Mouse (Mus musculus) liver, postnatal 0 days (tissue): ENCODE measurements at regions not wholly inside any gene's neighbourhood (a gene's known extent, or its start where the extent isn't known, plus 50 kb on each side); places are given as distances from the start of the nearest gene placed in this dataset.

ENCODE experiments used
- ATAC-seq: fragments of 200-750 bp; cut with Nextera tagmentation; 2 replicates; pipeline ENCODE4 v1.8.0; 2017; ENCODE audit warnings: mild to moderate bottlenecking, moderate library complexity
- DNase-seq: peaks from one replicate; pipeline ENCODE4 v3.0.0-alpha.2; 2016
- H3K27ac ChIP-seq: fragments of 300-500 bp; sonication (generic); 2 replicates; pipeline ENCODE4 v1.5.1; 2014; ENCODE audit warnings: antibody characterized with exemption, moderate library complexity, mild to moderate bottlenecking, low read depth
- H3K27me3 ChIP-seq: fragments of 300-500 bp; sonication (generic); 2 replicates; pipeline ENCODE4 v1.6.1; 2014; ENCODE audit warnings: low read length, control low read depth, mixed read lengths; ENCODE audit not compliant: insufficient read depth
- H3K36me3 ChIP-seq: fragments of 300-500 bp; sonication (generic); replicated peaks from 2 replicates; pipeline ENCODE4 v1.6.1; 2014; ENCODE audit warnings: mild to moderate bottlenecking, control low read depth, low read length, moderate library complexity, mixed read lengths; ENCODE audit not compliant: insufficient read depth
- H3K4me1 ChIP-seq: fragments of 300-500 bp; sonication (generic); 2 replicates; pipeline ENCODE4 v1.6.1; 2014; ENCODE audit warnings: antibody characterized with exemption, mild to moderate bottlenecking, control low read depth; ENCODE audit not compliant: insufficient read depth
- H3K4me2 ChIP-seq: fragments of 300-500 bp; sonication (generic); 2 replicates; pipeline ENCODE4 v1.6.1; 2014; ENCODE audit warnings: low read depth, mild to moderate bottlenecking, low read length, moderate library complexity, mixed read lengths
- H3K4me3 ChIP-seq: fragments of 300-500 bp; sonication (generic); 2 replicates; pipeline ENCODE4 v1.5.1; 2014; ENCODE audit warnings: low read depth, low read length
- H3K9ac ChIP-seq: fragments of 300-500 bp; sonication (generic); replicated peaks from 2 replicates; pipeline ENCODE4 v1.6.1; 2014; ENCODE audit warnings: mild to moderate bottlenecking, moderate library complexity
- H3K9me3 ChIP-seq: fragments of 300-500 bp; sonication (generic); 2 replicates; pipeline ENCODE4 v1.6.1; 2016; ENCODE audit warnings: mild to moderate bottlenecking, control low read depth, low read length, mixed read lengths
- CTCF ChIP-seq: sonication (generic); IDR thresholded peaks from 2 replicates; pipeline ENCODE4 v1.5.1; 2016; ENCODE audit warnings: antibody characterized with exemption, low read depth
- EP300 ChIP-seq: IDR thresholded peaks from 2 replicates; pipeline ENCODE4 v1.6.1; 2016; ENCODE audit warnings: antibody characterized with exemption, low read depth, mild to moderate bottlenecking
- WGBS: fragments of 180-500 bp; shearing (Covaris S2); extraction: QIAGEN DNeasy Blood & Tissue Kit; methylation state at CpG from one replicate; pipeline ENCODE4 v1.1.7; 2014; ENCODE audit not compliant: insufficient replicate concordance; 5-methylcytosine and 5-hydroxymethylcytosine counted together

DNA sequence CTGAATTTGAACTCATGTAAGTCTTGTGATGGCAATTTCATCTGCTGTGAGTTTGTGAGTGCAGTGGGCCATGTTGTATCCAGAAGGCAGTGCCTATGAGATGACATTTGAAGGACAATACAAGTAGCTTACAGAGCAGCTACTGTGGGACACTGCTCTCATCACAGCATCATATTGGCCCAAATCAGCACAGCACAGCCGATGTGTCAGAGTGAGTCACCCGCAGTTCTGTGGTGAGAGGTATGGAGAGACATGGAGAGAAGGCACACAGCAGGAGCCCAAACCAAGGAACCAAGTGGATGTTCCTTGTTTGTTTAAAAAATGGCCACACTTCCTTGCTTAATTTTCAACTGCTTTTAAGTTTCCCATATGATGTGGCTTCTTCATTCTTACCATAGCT, 617.3 kb downstream of the Tmem132b start:
- Histone ChIP-seq H3K9me3 (no peaks in the 10 kb centered on the region), H3K4me3 (no peak overlapping the region), H3K27me3 (no peaks in the 10 kb centered on the region), H3K4me2 (no peak overlapping the region), H3K9ac (no peak overlapping the region), H3K4me1 (no peaks in the 10 kb centered on the region), H3K36me3 (no peaks in the 10 kb centered on the region), H3K27ac (no peak overlapping the region)
- 85% methylated on average over 2 of the region's 2 CpGs for WGBS
- no peak for DNase-seq
- ATAC-seq, result no peak
- TF ChIP-seq CTCF (no peak), EP300 (no peak)

DNA sequence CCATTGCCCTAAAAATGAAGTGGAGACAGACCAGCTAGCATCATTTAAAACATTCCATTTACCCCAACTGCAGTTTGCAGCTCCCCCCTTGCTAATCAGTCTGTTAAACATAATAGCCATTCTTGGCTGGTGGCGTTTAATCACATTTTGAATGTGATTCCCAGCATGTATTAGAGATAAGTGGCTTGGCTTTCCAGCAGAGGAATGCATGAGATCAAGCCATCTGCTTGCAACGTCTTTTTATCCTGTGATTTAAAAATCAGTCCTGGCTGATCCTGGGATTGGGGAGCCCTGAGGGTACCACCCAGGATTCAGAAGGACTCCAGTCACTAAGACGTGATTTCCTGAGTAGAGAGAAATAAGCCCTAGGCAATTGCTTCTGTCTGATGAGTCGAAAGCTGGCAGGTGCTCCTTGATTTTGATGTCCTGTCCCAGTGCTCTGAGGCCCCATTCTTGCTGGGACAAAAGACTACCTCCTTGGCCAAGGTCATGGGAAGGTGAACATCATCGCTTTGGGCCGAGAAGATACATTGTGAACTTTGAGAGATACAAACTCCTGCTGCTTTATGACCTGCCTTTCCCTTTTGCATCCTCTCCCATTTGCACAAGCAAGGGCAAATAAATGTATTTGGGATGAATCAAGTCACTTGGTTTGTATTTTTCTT, 623.8 kb downstream of the Tmem132b start:
- no peak overlapping the region for H3K4me2 ChIP-seq
- H3K36me3 ChIP-seq, result no peaks in the 10 kb centered on the region
- 55% methylated on average over 6 of the region's 6 CpGs for WGBS
- no peaks in the 10 kb centered on the region; the same call in 1 of the 2 replicates for H3K9me3 ChIP-seq
- ATAC-seq (no peak), DNase-seq (no peak)
- no peak for TF ChIP-seq EP300
- TF ChIP-seq CTCF, result no peak
- no peaks in the 10 kb centered on the region for H3K27me3 ChIP-seq
- no peak overlapping the region for H3K27ac ChIP-seq
- H3K9ac ChIP-seq, result no peak overlapping the region
- H3K4me3 ChIP-seq, result no peak overlapping the region
- no peaks in the 10 kb centered on the region for H3K4me1 ChIP-seq

DNA sequence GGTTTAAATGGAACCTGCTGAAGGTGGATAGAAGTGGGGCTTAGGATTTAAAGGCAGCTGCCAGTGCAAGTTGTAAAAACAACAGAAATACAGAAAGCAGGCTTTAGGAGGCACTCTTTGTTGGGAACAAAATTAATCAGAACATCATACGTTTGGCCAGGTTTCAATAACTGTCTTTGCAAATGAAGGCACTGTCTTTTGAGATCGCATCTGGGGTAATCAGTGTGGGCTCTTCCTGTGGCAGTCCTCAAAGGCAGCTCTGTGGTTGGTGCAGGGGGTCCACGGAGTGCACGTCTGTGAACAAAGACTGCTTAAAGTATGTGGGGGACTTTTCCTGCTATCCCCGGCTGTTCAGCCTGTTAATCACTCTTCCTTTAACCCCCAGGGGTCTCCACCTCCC, 654.5 kb downstream of the Tmem132b start:
- Histone ChIP-seq H3K9me3 (no peaks in the 10 kb centered on the region), H3K4me3 (no peak overlapping the region), H3K27ac (no peak overlapping the region), H3K9ac (no peak overlapping the region), H3K36me3 (no peaks in the 10 kb centered on the region), H3K4me1 (no peaks in the 10 kb centered on the region), H3K4me2 (no peak overlapping the region), H3K27me3 (no peaks in the 10 kb centered on the region)
- ATAC-seq, result no peak
- WGBS, result 63% methylated on average over 5 of the region's 5 CpGs
- no peak for DNase-seq
- TF ChIP-seq CTCF, result no peak
- no peak for TF ChIP-seq EP300

DNA sequence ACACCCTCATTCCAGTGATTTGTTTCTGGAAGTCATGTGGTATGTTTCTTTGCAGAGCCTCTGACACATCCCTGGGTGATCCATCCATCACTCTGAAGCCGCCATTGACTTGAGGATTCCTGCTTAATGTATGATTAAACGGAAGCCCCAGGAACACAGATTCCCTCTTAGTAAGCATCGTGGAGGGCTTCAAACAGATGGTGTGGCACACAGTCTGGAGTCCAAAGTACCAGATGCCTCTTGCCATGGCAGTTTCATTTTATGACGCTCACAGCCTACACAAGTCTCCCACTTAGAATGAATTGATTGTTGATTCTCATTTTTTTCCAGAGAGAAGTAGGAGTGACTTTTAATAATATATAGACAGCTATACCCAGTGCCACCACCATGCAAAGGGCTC, 668.3 kb downstream of the Tmem132b start:
- ATAC-seq (no peak), DNase-seq (no peak)
- Histone ChIP-seq H3K27ac (no peak overlapping the region), H3K36me3 (no peaks in the 10 kb centered on the region), H3K4me3 (no peak overlapping the region), H3K9me3 (no peaks in the 10 kb centered on the region), H3K4me1 (no peaks in the 10 kb centered on the region), H3K9ac (no peak overlapping the region), H3K4me2 (no peak overlapping the region), H3K27me3 (no peaks in the 10 kb centered on the region)
- 67% methylated on average over 4 of the region's 4 CpGs for WGBS
- TF ChIP-seq CTCF, result no peak
- TF ChIP-seq EP300, result no peak

DNA sequence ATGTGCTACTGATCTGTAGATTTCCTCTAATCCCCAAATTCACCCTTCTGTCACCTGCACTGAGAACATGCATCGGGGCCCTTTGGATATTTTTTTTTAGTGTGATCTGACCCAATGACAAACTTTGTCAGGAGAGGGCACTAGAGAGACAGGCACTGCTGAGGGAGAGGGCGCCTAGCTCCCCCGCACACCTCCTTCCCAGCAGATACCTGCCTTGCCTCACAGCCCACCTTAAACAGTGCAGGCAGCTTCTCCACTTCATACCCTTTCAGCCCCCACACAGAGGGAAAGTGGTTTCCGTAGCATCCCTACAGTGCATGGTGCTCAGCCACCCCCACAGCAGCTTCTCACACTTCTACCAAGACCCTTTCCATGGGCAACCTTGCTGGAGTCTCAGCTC, 670.0 kb downstream of the Tmem132b start:
- H3K4me3 ChIP-seq, result no peak overlapping the region
- H3K27me3 ChIP-seq, result no peaks in the 10 kb centered on the region
- no peak overlapping the region for H3K4me2 ChIP-seq
- ATAC-seq, result no peak
- WGBS, result 28% methylated on average over 4 of the region's 4 CpGs
- no peak overlapping the region for H3K27ac ChIP-seq
- H3K4me1 ChIP-seq, result no peaks in the 10 kb centered on the region
- no peaks in the 10 kb centered on the region for H3K36me3 ChIP-seq
- TF ChIP-seq EP300 (no peak), CTCF (no peak)
- H3K9me3 ChIP-seq, result no peaks in the 10 kb centered on the region
- no peak overlapping the region for H3K9ac ChIP-seq
- DNase-seq, result no peak

DNA sequence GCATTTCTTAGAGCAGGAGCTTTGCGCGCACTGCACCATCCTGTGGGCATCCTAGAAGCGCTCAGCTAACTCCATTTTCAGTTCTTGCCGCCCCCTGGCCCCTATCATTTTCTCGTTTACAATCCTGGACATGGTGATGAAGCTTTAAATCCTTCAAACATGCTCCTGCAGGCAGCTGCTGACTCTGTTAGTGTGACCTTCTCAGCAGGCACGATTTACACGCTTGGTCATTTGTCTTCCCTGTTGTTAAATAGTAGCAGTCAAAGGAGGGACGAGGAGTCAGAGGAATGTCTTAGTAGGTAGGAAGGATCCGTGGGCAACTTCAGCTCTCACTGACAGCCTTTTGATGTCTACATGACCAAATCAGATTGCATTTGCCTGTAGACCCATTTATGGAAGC, 670.4 kb downstream of the Tmem132b start:
- no peaks in the 10 kb centered on the region for H3K9me3 ChIP-seq
- DNase-seq (no peak), ATAC-seq (no peak)
- H3K36me3 ChIP-seq, result no peaks in the 10 kb centered on the region
- H3K4me2 ChIP-seq, result no peak overlapping the region
- H3K4me3 ChIP-seq, result no peak overlapping the region
- no peak overlapping the region for H3K9ac ChIP-seq
- TF ChIP-seq CTCF (no peak), EP300 (no peak)
- H3K4me1 ChIP-seq, result no peaks in the 10 kb centered on the region
- H3K27me3 ChIP-seq, result no peaks in the 10 kb centered on the region
- WGBS, result 45% methylated on average over 9 of the region's 9 CpGs
- H3K27ac ChIP-seq, result no peak overlapping the region

DNA sequence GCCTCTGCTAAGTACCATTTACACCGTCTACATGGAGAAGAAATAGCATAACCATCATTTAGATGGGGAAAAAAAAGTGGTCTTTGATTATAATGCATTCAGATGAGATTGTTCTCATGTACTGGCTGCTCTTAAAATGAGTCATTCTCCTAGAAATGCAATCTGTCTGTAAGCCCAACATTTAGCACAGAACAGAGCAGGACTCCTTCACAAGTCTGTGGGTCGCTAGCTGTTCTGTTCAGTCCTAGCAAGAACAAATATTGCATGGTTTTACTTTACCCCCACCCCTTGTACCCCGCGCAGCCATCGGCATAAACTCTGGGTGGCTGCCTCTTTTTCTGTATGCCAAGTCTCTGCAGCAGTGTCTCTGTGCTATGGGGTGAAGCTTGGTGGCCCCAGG, 685.4 kb downstream of the Tmem132b start:
- H3K4me1 ChIP-seq, result no peaks in the 10 kb centered on the region
- 75% methylated on average over 5 of the region's 5 CpGs for WGBS
- TF ChIP-seq EP300, result no peak
- no peak for TF ChIP-seq CTCF
- H3K27ac ChIP-seq, result no peak overlapping the region
- H3K9ac ChIP-seq, result no peak overlapping the region
- no peak overlapping the region for H3K4me3 ChIP-seq
- H3K9me3 ChIP-seq, result peaks cover 4% of the 10 kb centered on the region; the same call in 1 of the 2 replicates
- DNase-seq, result no peak
- no peaks in the 10 kb centered on the region for H3K27me3 ChIP-seq
- no peaks in the 10 kb centered on the region for H3K36me3 ChIP-seq
- no peak for ATAC-seq
- H3K4me2 ChIP-seq, result no peak overlapping the region
